8 mouse cellular contexts compared by ENCODE assay signal in genomic region chr7:109986133-109986669, GRCm38 (mm10). TPM values are rescaled to one million over a fixed set of nuclear protein-coding genes. Genes with fewer than 3 reads are reported as not detected.
DNase-seq lines count a peak whose midpoint lies in the region; ATAC-seq and TF ChIP-seq lines count a peak whose summit lies in the region.

No protein-coding gene starts in this region.

- H3K4me2 ChIP-seq in forebrain, embryonic 12.5 days, result peak overlapping the region; percentile 82
- H3K4me2 ChIP-seq in heart, postnatal 0 days (ENCODE audit: low read depth, low read length), result peak overlapping the region; percentile 76
- peak overlapping the region; percentile 90 for H3K4me2 ChIP-seq in liver, embryonic 16.5 days (ENCODE audit: low read depth, low read length)
- peak overlapping the region; percentile 81 for H3K4me2 ChIP-seq in neural tube, embryonic 13.5 days

- peak overlapping the region; percentile 81 for H3K27ac ChIP-seq in forebrain, embryonic 12.5 days
- peak overlapping the region; percentile 88 for H3K27ac ChIP-seq in heart, postnatal 0 days (ENCODE audit: low read depth)
- peak overlapping the region; percentile 88 for H3K27ac ChIP-seq in liver, embryonic 16.5 days (ENCODE audit: low read length)
- peak overlapping the region; percentile 90 for H3K27ac ChIP-seq in neural tube, embryonic 13.5 days (replicated peaks)
- peak overlapping the region; percentile 93 for H3K27ac ChIP-seq in testis, adult 2 months (ENCODE audit: control insufficient read depth, insufficient read depth, low read depth, low read length)

- under 1% methylated on average over 43 of the region's 43 CpGs for WGBS in forebrain, embryonic 12.5 days
- WGBS in heart, postnatal 0 days, result under 1% methylated on average over 43 of the region's 43 CpGs
- under 1% methylated on average over 43 of the region's 43 CpGs for WGBS in liver, embryonic 16.5 days (ENCODE audit: insufficient replicate concordance)
- WGBS in neural tube, embryonic 13.5 days, result under 1% methylated on average over 43 of the region's 43 CpGs

- no peaks in the 10 kb centered on the region for H3K9me3 ChIP-seq in E14TG2a.4 (ENCODE audit: low read length)
- H3K9me3 ChIP-seq in forebrain, embryonic 12.5 days, result no peaks in the 10 kb centered on the region
- H3K9me3 ChIP-seq in heart, postnatal 0 days (replicated peaks; ENCODE audit: control insufficient read depth, low read length), result no peaks in the 10 kb centered on the region
- no peaks in the 10 kb centered on the region for H3K9me3 ChIP-seq in liver, embryonic 16.5 days (replicated peaks; ENCODE audit: control insufficient read depth, low read length)
- no peaks in the 10 kb centered on the region for H3K9me3 ChIP-seq in neural tube, embryonic 13.5 days

- TF ChIP-seq POLR2A in testis, adult 2 months (IDR thresholded peaks at IDR 0.05; ENCODE audit: control insufficient read depth, low read depth, low read length), result peak; percentile 85

- no peaks in the 10 kb centered on the region for H3K27me3 ChIP-seq in E14TG2a.4 (ENCODE audit: insufficient read depth, low read length)
- H3K27me3 ChIP-seq in forebrain, embryonic 12.5 days, result no peaks in the 10 kb centered on the region
- H3K27me3 ChIP-seq in heart, postnatal 0 days (ENCODE audit: control insufficient read depth, insufficient read depth, low read length), result no peaks in the 10 kb centered on the region
- no peaks in the 10 kb centered on the region for H3K27me3 ChIP-seq in liver, embryonic 16.5 days (ENCODE audit: control insufficient read depth, insufficient read depth, low read depth, low read length)
- no peaks in the 10 kb centered on the region for H3K27me3 ChIP-seq in neural tube, embryonic 13.5 days
- no peaks in the 10 kb centered on the region for H3K27me3 ChIP-seq in testis, adult 2 months (ENCODE audit: control insufficient read depth, insufficient read depth, low read length)

- peak; percentile 99 for ATAC-seq in forebrain, embryonic 12.5 days (ENCODE audit: low FRiP score)
- peak; percentile 99 for ATAC-seq in heart, postnatal 0 days (ENCODE audit: insufficient read depth, low read depth)
- ATAC-seq in liver, embryonic 16.5 days (ENCODE audit: low read depth), result peak; percentile 98
- peak; percentile 99 for ATAC-seq in neural tube, embryonic 13.5 days (ENCODE audit: low read depth)

- peaks cover 35% of the 10 kb centered on the region for H3K36me3 ChIP-seq in E14TG2a.4 (ENCODE audit: insufficient read depth, low read length)
- H3K36me3 ChIP-seq in forebrain, embryonic 12.5 days (replicated peaks), result peaks cover 12% of the 10 kb centered on the region
- peaks cover 21% of the 10 kb centered on the region for H3K36me3 ChIP-seq in heart, postnatal 0 days (replicated peaks; ENCODE audit: control insufficient read depth, insufficient read depth, low read length)
- no peaks in the 10 kb centered on the region for H3K36me3 ChIP-seq in liver, embryonic 16.5 days (ENCODE audit: control insufficient read depth, insufficient read depth)
- peaks cover 12% of the 10 kb centered on the region for H3K36me3 ChIP-seq in neural tube, embryonic 13.5 days
- H3K36me3 ChIP-seq in testis, adult 2 months (ENCODE audit: control insufficient read depth, insufficient read depth, low read length), result peaks cover 2% of the 10 kb centered on the region; the same call in 1 of the 2 replicates

- TF ChIP-seq CTCF in E14TG2a.4 (conservative IDR thresholded peaks at IDR 0.05; ENCODE audit: low read length), result no peak
- TF ChIP-seq CTCF in heart, postnatal 0 days (IDR thresholded peaks at IDR 0.05; ENCODE audit: low read depth), result no peak
- no peak for TF ChIP-seq CTCF in testis, adult 2 months (IDR thresholded peaks at IDR 0.05; ENCODE audit: control insufficient read depth, insufficient read depth, insufficient replicate concordance, low read depth, low read length)

- DNase-seq in c-Kit-positive CD71-positive TER-119-positive erythroid progenitor cells, embryonic 14.5 days (ENCODE audit: low spot score), result peak; percentile 99
- DNase-seq in heart, postnatal 0 days (ENCODE audit: low spot score), result peak; percentile 99
- DNase-seq in kidney, postnatal 4 days, result peak; percentile 100

- H3K4me1 ChIP-seq in E14TG2a.4 (replicated peaks; ENCODE audit: low read depth, low read length), result peaks cover 28% of the 10 kb centered on the region
- peaks cover 15% of the 10 kb centered on the region for H3K4me1 ChIP-seq in forebrain, embryonic 12.5 days
- H3K4me1 ChIP-seq in heart, postnatal 0 days (ENCODE audit: control insufficient read depth, insufficient read depth), result no peaks in the 10 kb centered on the region
- peaks cover 9% of the 10 kb centered on the region; the same call in 1 of the 2 replicates for H3K4me1 ChIP-seq in liver, embryonic 16.5 days (ENCODE audit: control insufficient read depth, low read depth, low read length)
- H3K4me1 ChIP-seq in neural tube, embryonic 13.5 days (replicated peaks), result peaks cover 15% of the 10 kb centered on the region
- H3K4me1 ChIP-seq in testis, adult 2 months (ENCODE audit: control insufficient read depth, insufficient read depth, low read length), result no peaks in the 10 kb centered on the region

- peak overlapping the region; percentile 87 for H3K4me3 ChIP-seq in E14TG2a.4 (replicated peaks; ENCODE audit: low read length)
- peak overlapping the region; percentile 66 for H3K4me3 ChIP-seq in forebrain, embryonic 12.5 days (replicated peaks)
- peak overlapping the region; percentile 67 for H3K4me3 ChIP-seq in heart, postnatal 0 days (ENCODE audit: low read depth, low read length)
- H3K4me3 ChIP-seq in liver, embryonic 16.5 days (ENCODE audit: low read depth, low read length), result peak overlapping the region; percentile 74
- peak overlapping the region; percentile 60 for H3K4me3 ChIP-seq in neural tube, embryonic 13.5 days
- H3K4me3 ChIP-seq in testis, adult 2 months (ENCODE audit: control insufficient read depth, low read depth, low read length), result peak overlapping the region; percentile 94

- H3K9ac ChIP-seq in forebrain, embryonic 12.5 days, result peak overlapping the region; percentile 74
- H3K9ac ChIP-seq in heart, postnatal 0 days (replicated peaks; ENCODE audit: low read depth, low read length), result peak overlapping the region; percentile 81
- peak overlapping the region; percentile 78 for H3K9ac ChIP-seq in liver, embryonic 16.5 days (ENCODE audit: low read depth, low read length)
- H3K9ac ChIP-seq in neural tube, embryonic 13.5 days, result peak overlapping the region; percentile 84

- peak; percentile 80; the same call in 1 of the 2 replicates for TF ChIP-seq EP300 in heart, postnatal 0 days (IDR thresholded peaks at IDR 0.05; ENCODE audit: low read depth)

RNA-seq across cellular contexts. Expression of gene Tmem41b, which starts 0.5 kb away (rescaled TPM):
- polyA plus RNA-seq in forebrain, embryonic 12.5 days (2016; fragmentation: Nextera tagmentation; extraction: Ambion mirVana), result 75.8 and 78.8 TPM in 2 replicates
- total RNA-seq in heart, postnatal 0 days (2014; rRNA removed; ENCODE audit: low replicate concordance), result 66.4 and 93.7 TPM in 2 replicates
- polyA plus RNA-seq in heart, postnatal 0 days (2015; fragmentation: Nextera tagmentation; extraction: Ambion mirVana), result 63.7 and 64.8 TPM in 2 replicates
- polyA plus RNA-seq in liver, embryonic 16.5 days (2015; fragmentation: Nextera tagmentation; extraction: Ambion mirVana), result 25.0 and 26.4 TPM in 2 replicates
- 63.7 and 73.2 TPM in 2 replicates for polyA plus RNA-seq in neural tube, embryonic 13.5 days (2015; fragmentation: Nextera tagmentation; extraction: Ambion mirVana)
- 43.2 and 54.8 TPM in 2 replicates for polyA plus RNA-seq in testis, adult 2 months (2012; rRNA removed)

RNA-seq across cellular contexts. Expression of gene Dennd5a, which starts 25.9 kb away (rescaled TPM):
- polyA plus RNA-seq in forebrain, embryonic 12.5 days (2016; fragmentation: Nextera tagmentation; extraction: Ambion mirVana), result 52.2 and 53.6 TPM in 2 replicates
- 171 and 205 TPM in 2 replicates for total RNA-seq in heart, postnatal 0 days (2014; rRNA removed; ENCODE audit: low replicate concordance)
- polyA plus RNA-seq in heart, postnatal 0 days (2015; fragmentation: Nextera tagmentation; extraction: Ambion mirVana), result 31.1 and 34.6 TPM in 2 replicates
- polyA plus RNA-seq in liver, embryonic 16.5 days (2015; fragmentation: Nextera tagmentation; extraction: Ambion mirVana), result 5.9 and 7.0 TPM in 2 replicates
- 42.2 and 42.5 TPM in 2 replicates for polyA plus RNA-seq in neural tube, embryonic 13.5 days (2015; fragmentation: Nextera tagmentation; extraction: Ambion mirVana)
- 41.1 and 41.3 TPM in 2 replicates for polyA plus RNA-seq in testis, adult 2 months (2012; rRNA removed)

RNA-seq across cellular contexts. Expression of gene Ipo7, which starts 31.9 kb away (rescaled TPM):
- polyA plus RNA-seq in forebrain, embryonic 12.5 days (2016; fragmentation: Nextera tagmentation; extraction: Ambion mirVana), result 58.6 and 61.1 TPM in 2 replicates
- 72.6 and 85.5 TPM in 2 replicates for total RNA-seq in heart, postnatal 0 days (2014; rRNA removed; ENCODE audit: low replicate concordance)
- polyA plus RNA-seq in heart, postnatal 0 days (2015; fragmentation: Nextera tagmentation; extraction: Ambion mirVana), result 24.0 and 24.3 TPM in 2 replicates
- polyA plus RNA-seq in liver, embryonic 16.5 days (2015; fragmentation: Nextera tagmentation; extraction: Ambion mirVana), result 18.8 and 21.2 TPM in 2 replicates
- 40.2 and 43.3 TPM in 2 replicates for polyA plus RNA-seq in neural tube, embryonic 13.5 days (2015; fragmentation: Nextera tagmentation; extraction: Ambion mirVana)
- 7.9 and 8.7 TPM in 2 replicates for polyA plus RNA-seq in testis, adult 2 months (2012; rRNA removed)

Comparison
In these comparisons a context has a peak if more than half of its experiments do, and no peak if none do; other contexts are left out.
1. Peak in every context shown above with its lines: DNase-seq, ATAC-seq, H3K4me3 ChIP-seq and H3K27ac ChIP-seq.